Mouse (Mus musculus): ENCODE data around the gene Neurl2. TPM values are rescaled to one million over a fixed set of nuclear protein-coding genes. Genes with fewer than 3 reads are reported as not detected.
"Not testable (repeated sequence)": the region's sequence is repeated elsewhere in the genome, so short reads cannot be mapped to it uniquely, and the experiment has no call there.

Gene Neurl2
- polyA plus RNA-seq (2015; fragmentation: Nextera tagmentation; extraction: Ambion mirVana), result 4.0 and 4.2 TPM in 2 replicates

DNA sequence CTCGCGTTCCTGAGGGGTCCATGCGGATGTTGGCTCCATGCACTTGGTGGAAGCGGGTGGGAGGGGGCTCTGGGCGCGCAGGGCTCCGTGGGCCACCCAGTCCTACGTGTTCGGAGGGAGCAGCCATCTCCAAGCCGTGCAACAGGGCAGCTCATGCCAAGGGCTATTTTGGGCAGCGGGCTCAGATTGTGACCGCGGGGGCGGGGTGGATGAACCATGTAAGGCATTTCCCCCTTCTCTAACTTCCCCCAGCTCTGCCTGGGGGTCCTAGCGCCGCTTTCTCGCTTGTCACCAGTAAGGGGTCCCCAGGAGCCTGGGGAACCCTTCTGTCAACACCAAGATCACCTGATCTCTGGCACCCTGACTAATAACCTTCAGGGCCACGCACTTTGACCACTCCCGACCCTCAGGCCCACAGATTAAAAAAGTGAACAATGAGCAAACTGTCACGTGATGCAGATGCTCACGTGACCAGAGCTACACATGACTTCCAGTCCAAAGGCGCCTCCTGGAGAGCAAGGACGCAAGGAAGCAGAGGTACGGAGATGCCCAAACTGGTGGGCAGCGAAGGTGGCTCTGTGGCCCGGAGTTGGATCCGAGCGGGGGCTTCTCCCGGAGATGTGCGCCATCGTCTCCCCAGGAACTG, at the start of gene Neurl2:
TSS of gene Neurl2 (minus strand) at position 143 of the 646 bp plus-strand sequence.
- under 1% methylated on average over 31 of the region's 31 CpGs for WGBS
- Histone ChIP-seq H3K4me3 (peak within 1 kb of the TSS; percentile 58), H3K9ac (peak within 1 kb of the TSS; percentile 74), H3K4me2 (peak within 1 kb of the TSS; percentile 95), H3K9me3 (replicated peaks) (no peaks in the 10 kb centered on the region), H3K4me1 (peaks cover 23% of the 10 kb centered on the region), H3K27me3 (no peaks in the 10 kb centered on the region), H3K27ac (peak within 1 kb of the TSS; percentile 68), H3K36me3 (ENCODE audit: poor library complexity, severe bottlenecking) (peaks cover 28% of the 10 kb centered on the region)
- ATAC-seq, result peak; percentile 76

DNA sequence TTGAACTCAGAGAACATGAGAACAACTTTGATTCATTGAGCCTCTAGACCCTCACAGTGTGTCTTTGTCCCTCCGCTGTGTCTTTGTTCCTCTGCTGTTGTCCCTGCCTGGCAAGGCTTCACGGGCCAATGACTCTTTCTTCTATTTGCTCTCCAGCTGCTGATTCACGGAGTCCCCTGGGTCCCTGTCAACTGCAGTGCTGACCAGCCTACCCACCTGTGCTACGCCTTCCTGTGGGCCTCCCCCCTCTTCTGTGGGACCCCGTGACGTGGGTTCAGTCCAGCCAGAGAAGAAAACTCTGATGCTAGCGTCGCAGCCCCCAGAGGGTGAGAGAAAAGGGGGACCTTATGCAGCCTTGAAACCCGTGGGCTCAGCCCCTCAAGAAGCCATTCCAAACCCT, 49.4 kb upstream of the Neurl2 start:
- Histone ChIP-seq H3K4me1 (peaks cover 32% of the 10 kb centered on the region), H3K27ac (peak overlapping the region; percentile 32), H3K9me3 (replicated peaks) (no peaks in the 10 kb centered on the region), H3K27me3 (no peaks in the 10 kb centered on the region), H3K4me2 (no peak overlapping the region), H3K9ac (no peak overlapping the region), H3K36me3 (ENCODE audit: poor library complexity, severe bottlenecking) (peaks cover 52% of the 10 kb centered on the region), H3K4me3 (no peak overlapping the region)
- 31% methylated on average over 8 of the region's 9 CpGs for WGBS
- ATAC-seq, result no peak

DNA sequence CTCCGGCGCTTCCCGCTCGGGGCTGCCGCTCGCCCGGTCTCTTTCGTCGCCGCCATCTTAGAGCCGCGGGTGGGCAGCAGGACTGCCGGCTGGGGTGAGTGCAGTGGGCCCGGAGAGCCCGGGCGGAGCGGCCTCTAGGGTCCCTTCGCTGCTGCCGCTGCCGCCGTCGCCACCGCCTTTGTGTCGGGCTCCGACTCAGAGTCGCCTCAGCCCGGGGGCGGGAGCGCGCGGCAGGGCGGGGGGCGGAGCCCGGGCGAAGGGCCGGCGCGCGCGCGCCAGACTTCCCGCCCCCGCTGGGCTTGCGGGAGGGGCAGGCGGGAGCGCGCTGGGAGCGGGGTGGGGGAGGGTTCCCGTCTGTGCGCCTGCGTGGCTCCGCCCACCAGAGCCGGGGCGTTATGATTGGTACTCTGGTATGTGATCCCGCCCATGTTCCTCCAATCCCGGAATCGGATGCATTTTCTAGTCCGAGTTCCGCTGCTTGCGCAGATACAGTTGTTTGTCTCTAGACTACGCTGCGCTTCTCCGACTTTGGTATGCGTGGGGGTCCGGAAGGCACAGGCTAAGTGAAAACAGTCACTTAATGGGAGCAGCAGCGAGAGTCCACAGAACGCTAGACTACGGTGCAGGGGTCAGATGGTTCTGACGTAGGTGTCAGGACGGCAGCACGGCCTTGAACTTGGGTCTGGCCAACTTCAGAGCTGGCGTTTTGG, 46.5 kb upstream of the Neurl2 start:
- Histone ChIP-seq H3K36me3 (ENCODE audit: poor library complexity, severe bottlenecking) (peaks cover 28% of the 10 kb centered on the region), H3K4me2 (peak overlapping the region; percentile 98), H3K27me3 (no peaks in the 10 kb centered on the region), H3K9ac (peak overlapping the region; percentile 100), H3K27ac (peak overlapping the region; percentile 100), H3K4me3 (peak overlapping the region; percentile 90), H3K4me1 (peaks cover 33% of the 10 kb centered on the region), H3K9me3 (replicated peaks) (no peaks in the 10 kb centered on the region)
- under 1% methylated on average over 47 of the region's 72 CpGs for WGBS
- ATAC-seq, result peak; percentile 92

DNA sequence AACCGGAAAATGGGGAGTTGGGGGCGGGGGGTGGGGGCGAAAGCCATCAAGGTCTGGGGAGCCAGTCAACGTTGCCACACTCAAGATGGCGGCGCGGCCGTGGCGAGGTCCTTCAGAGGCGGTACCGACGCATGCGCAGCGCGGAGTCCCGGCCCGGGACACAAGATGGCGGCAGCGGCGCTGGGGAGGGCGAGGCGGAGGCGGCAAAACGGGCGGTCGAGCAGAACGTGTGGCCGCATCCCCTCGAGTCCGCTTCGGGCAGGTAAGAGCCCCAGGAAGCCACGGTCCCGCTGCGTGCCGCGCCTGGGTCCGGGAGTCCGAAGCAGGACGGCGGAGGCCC, 45.9 kb upstream of the Neurl2 start, which contains the start of gene Pcif1:
TSS of gene Pcif1 (plus strand) at position 77 of the 340 bp plus-strand sequence.
- H3K27ac ChIP-seq, result peak within 1 kb of the TSS; percentile 100
- ATAC-seq, result peak; percentile 88
- no peaks in the 10 kb centered on the region for H3K27me3 ChIP-seq
- peaks cover 33% of the 10 kb centered on the region for H3K4me1 ChIP-seq
- H3K4me3 ChIP-seq, result peak within 1 kb of the TSS; percentile 90
- peak within 1 kb of the TSS; percentile 100 for H3K9ac ChIP-seq
- WGBS, result under 1% methylated on average over 38 of the region's 40 CpGs
- no peaks in the 10 kb centered on the region for H3K9me3 ChIP-seq (replicated peaks)
- H3K4me2 ChIP-seq, result peak within 1 kb of the TSS; percentile 98
- peaks cover 24% of the 10 kb centered on the region for H3K36me3 ChIP-seq (ENCODE audit: poor library complexity, severe bottlenecking)

DNA sequence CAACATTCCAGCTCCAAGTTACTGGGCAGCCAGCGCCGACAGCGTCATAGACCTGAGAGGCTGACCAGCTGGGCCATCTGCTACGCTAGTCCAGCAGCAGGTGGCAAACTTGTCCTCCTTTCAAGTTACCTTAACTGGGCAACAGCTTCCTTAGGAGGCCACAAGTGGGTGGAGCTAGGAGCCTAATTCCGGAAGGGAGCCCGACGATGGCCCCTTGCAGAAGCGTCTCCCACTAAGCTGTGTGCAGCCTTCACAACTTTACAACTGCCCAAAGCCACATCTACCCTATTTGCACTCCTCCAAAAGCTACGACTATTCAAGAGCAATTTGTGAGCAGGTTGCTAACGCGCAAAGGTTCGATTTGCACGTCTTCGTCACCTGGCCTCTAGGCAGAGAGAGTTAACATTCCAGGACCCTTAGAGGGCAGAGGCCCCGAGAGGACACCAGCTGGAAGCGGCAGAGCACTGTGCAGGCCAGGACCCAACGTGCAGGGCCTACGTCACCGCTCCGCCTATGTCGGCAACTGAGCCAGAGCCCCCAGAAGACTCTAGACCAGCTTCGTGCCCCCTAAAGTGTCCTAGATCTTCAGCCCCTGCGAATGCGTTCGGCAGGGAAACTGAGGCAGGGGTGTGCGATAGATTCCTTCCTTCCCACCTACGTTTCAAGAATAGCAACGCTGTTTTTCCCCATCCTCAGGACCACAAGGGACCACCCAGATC, 45.4 kb upstream of the Neurl2 start:
- Histone ChIP-seq H3K4me3 (peak overlapping the region; percentile 90), H3K4me1 (peaks cover 33% of the 10 kb centered on the region), H3K4me2 (peak overlapping the region; percentile 98), H3K9me3 (replicated peaks) (no peaks in the 10 kb centered on the region), H3K27ac (peak overlapping the region; percentile 100), H3K36me3 (ENCODE audit: poor library complexity, severe bottlenecking) (peaks cover 18% of the 10 kb centered on the region), H3K27me3 (no peaks in the 10 kb centered on the region), H3K9ac (peak overlapping the region; percentile 100)
- ATAC-seq, result peak; percentile 48
- 3% methylated on average over 28 of the region's 28 CpGs for WGBS

DNA sequence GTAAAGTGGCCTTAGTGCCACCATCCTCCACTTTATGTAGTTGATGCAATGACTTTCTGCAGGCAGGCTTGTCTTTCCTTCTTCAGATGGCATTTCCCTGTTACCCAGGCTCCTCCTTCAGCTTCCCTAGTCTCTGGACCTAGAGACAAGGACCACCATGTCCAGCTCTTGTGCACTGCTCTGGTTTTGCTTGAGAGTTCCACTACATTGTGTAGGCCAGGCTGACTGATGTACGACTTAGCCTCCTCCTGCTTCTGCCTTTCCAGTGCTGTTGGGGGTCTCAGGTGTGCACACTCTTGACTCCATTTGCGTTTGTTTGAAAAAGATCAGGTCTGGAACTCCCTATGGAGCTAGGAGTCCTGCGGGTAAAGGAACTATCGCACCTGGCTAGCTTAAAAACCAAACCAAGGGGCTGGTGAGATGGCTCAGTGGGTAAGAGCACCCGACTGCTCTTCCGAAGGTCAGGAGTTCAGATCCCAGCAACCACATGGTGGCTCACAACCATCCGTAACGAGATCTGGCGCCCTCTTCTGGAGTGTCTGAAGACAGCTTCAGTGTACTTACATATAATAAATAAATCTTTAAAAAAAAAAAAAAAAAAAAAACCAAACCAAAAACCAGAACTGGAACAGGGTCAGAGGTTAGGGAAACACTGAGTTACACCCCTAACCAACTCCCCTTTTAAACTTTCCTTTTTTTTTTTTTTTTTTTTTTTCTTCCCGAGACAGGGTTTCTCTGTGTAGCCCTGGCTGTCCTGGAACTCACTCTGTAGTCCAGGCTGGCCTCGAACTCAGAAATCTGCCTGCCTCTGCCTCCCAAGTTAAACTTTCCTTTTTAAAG, 44.3 kb upstream of the Neurl2 start:
- WGBS, result 79% methylated on average over 11 of the region's 11 CpGs
- not testable (repeated sequence) for H3K9ac ChIP-seq; H3K27me3 ChIP-seq; H3K36me3 ChIP-seq (ENCODE audit: poor library complexity, severe bottlenecking); ATAC-seq; H3K9me3 ChIP-seq (replicated peaks); H3K27ac ChIP-seq
- peak overlapping the region; percentile 90 for H3K4me3 ChIP-seq
- peak overlapping the region; percentile 98 for H3K4me2 ChIP-seq
- H3K4me1 ChIP-seq, result peaks cover 28% of the 10 kb centered on the region

DNA sequence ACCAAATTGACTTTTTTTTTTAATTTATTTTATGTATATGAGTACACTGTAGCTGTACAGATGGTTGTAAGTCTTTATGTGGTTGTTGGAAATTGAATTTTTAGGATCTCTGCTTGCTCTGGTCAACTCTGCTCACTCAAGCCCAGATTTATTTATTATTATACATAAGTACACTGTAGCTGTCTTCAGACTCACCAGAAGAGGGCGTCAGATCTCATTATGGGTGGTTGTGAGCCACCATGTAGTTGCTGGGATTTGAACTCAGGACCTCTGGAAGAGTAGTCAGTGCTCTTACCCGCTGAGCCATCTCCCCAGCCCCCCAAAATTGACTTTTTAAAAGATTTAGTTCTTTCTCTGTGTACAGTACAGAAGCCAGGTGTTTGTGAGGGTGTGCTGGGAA, 42.4 kb upstream of the Neurl2 start:
- 57% methylated on average over 2 of the region's 2 CpGs for WGBS
- H3K4me1 ChIP-seq, result peaks cover 21% of the 10 kb centered on the region
- not testable (repeated sequence) for H3K27me3 ChIP-seq; H3K36me3 ChIP-seq (ENCODE audit: poor library complexity, severe bottlenecking); H3K27ac ChIP-seq; H3K9me3 ChIP-seq (replicated peaks); H3K4me2 ChIP-seq; ATAC-seq; H3K9ac ChIP-seq; H3K4me3 ChIP-seq

DNA sequence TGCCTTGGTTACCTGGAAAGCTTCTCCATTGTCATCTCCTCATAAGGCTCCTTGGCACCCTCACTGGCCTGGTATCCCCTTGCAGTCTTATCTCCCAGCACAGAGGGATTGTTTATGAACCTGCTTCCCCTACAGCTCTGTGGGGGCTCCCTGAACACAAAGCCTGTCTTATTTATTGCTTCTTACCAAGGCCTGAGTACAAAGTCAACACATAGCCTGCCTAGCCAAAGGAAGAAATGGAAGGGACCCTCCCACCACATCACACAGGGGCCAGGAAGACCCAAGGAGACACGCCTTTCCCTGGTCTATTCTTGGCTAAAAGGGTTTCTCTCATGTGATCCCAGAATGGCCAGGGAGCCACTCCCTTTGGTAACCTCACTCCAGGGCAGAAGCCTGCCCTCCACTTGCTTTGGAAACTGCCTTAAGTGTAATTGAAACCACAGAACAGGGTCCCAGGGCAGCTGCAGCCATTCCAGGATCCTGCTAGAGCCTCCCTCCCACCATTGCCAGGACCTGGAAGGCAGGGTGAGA, 41.0 kb upstream of the Neurl2 start:
- H3K9ac ChIP-seq, result no peak overlapping the region
- 0 out of 2 replicates have a peak overlapping the region, but pooled peaks have one; percentile 40 for H3K27ac ChIP-seq
- H3K4me3 ChIP-seq, result no peak overlapping the region
- H3K4me2 ChIP-seq, result no peak overlapping the region
- H3K36me3 ChIP-seq (ENCODE audit: poor library complexity, severe bottlenecking), result peaks cover 5% of the 10 kb centered on the region; the same call in 1 of the 2 replicates
- 35% methylated on average over 1 of the region's 1 CpGs for WGBS
- H3K27me3 ChIP-seq, result no peaks in the 10 kb centered on the region
- ATAC-seq, result no peak
- H3K9me3 ChIP-seq (replicated peaks), result no peaks in the 10 kb centered on the region
- H3K4me1 ChIP-seq, result peaks cover 15% of the 10 kb centered on the region

DNA sequence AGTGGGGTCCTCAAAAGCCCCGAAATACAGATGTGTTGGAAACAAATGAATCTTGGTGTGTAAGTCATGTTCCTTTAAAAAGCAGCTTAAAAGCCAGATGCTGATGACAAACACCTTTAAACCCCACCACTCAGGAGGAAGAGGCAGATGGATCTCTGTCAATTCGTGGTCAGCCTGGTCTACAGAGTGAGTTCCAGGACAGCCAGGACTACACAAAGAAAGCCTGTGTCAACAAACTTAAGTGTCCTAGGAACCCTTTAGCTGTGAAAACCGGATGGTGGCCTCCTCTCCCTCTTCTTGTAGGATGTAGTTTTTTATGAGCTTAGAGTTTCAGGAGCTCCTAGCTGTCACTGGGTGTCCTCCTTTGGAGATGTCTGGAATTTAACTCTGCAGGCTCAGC, 40.4 kb upstream of the Neurl2 start:
- Histone ChIP-seq H3K4me2 (no peak overlapping the region), H3K27ac (no peak overlapping the region), H3K4me1 (peaks cover 14% of the 10 kb centered on the region), H3K9ac (no peak overlapping the region), H3K27me3 (no peaks in the 10 kb centered on the region), H3K9me3 (replicated peaks) (no peaks in the 10 kb centered on the region), H3K4me3 (no peak overlapping the region), H3K36me3 (ENCODE audit: poor library complexity, severe bottlenecking) (peaks cover 5% of the 10 kb centered on the region; the same call in 1 of the 2 replicates)
- WGBS, result 81% methylated on average over 3 of the region's 3 CpGs
- ATAC-seq, result no peak

DNA sequence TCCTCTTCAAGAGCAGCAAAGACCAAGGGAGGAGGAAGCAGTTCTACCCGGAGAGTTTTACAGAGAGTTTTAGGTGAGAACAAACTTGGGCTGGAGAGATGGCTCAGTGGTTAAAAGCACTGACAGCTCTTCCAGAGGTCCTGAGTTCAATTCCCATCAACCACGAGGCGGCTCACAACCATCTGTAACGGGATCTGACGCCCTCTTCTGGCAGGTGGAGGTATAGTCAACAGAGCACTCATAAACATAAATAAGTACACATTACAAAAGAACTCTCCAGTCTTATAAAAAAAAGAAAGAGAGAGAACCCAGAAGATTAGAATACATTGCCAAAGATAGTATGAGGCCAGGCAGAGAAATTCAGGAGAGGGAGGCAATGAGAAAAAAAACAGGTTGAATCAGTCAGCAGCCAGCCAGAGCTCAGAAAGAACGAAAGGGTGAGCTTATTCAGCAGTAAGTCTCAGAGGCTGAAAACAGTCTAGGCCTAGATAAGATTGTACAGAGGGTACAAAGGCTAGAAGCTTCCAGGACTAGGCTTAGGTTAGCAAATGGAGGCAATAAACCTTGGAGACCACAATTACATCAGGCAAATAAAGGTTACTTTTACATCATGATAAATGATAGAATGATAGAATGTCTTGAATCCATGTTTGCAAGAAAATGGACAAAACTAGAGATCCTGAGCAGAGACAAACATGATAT, 38.5 kb upstream of the Neurl2 start:
- Histone ChIP-seq H3K4me2 (no peak overlapping the region), H3K27me3 (no peaks in the 10 kb centered on the region), H3K4me1 (no peaks in the 10 kb centered on the region), H3K36me3 (ENCODE audit: poor library complexity, severe bottlenecking) (no peaks in the 10 kb centered on the region), H3K4me3 (no peak overlapping the region), H3K27ac (no peak overlapping the region), H3K9me3 (replicated peaks) (no peaks in the 10 kb centered on the region), H3K9ac (no peak overlapping the region)
- WGBS, result 54% methylated on average over 6 of the region's 6 CpGs
- no peak for ATAC-seq

DNA sequence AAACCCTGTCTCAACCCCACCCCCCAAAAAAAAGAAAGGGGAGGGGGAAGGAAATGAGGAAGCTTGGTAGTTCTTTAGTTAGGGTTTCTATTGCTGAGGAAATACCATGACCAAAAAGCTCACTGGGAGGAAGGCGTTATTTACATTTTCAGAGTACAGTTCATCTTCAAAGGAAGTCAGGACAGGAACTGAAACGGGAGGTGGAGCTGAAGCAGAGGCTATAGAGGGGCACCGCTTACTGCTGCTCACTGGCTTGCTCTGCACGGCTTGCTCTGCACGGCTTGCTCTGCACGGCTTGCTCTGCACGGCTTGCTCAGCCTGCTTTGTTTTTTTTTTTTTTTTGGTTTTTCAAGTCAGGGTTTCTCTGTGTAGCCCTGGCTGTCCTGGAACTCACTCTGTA, 35.2 kb upstream of the Neurl2 start:
- no peak overlapping the region for H3K4me2 ChIP-seq
- H3K4me3 ChIP-seq, result no peak overlapping the region
- H3K9ac ChIP-seq, result no peak overlapping the region
- H3K36me3 ChIP-seq (ENCODE audit: poor library complexity, severe bottlenecking), result no peaks in the 10 kb centered on the region
- WGBS, result 80% methylated on average over 7 of the region's 7 CpGs
- H3K27me3 ChIP-seq, result no peaks in the 10 kb centered on the region
- ATAC-seq, result no peak
- H3K4me1 ChIP-seq, result no peaks in the 10 kb centered on the region
- no peak overlapping the region for H3K27ac ChIP-seq
- H3K9me3 ChIP-seq (replicated peaks), result no peaks in the 10 kb centered on the region
